Mouse (Mus musculus) embryonic facial prominence, embryonic 15.5 days (tissue): ENCODE data around the gene B3galnt1. TPM values are rescaled to one million over a fixed set of nuclear protein-coding genes. Genes with fewer than 3 reads are reported as not detected.

Experiments
- ATAC-seq: fragments of 200-750 bp; cut with Nextera tagmentation; 2 replicates; pipeline ENCODE4 v1.8.0; 2017; ENCODE audit warnings: low read depth, moderate TSS enrichment; ENCODE audit not compliant: insufficient number of reproducible peaks, low FRiP score, low TSS enrichment
- H3K27ac ChIP-seq: fragments of 300-500 bp; sonication (generic); replicated peaks from 2 replicates; pipeline ENCODE4 v1.5.1; 2015; ENCODE audit warnings: mild to moderate bottlenecking, inconsistent platforms
- H3K27me3 ChIP-seq: fragments of 300-500 bp; sonication (generic); 2 replicates; pipeline ENCODE4 v1.6.1; 2015; ENCODE audit warnings: inconsistent platforms
- H3K36me3 ChIP-seq: fragments of 300-500 bp; sonication (generic); 2 replicates; pipeline ENCODE4 v1.6.1; 2015; ENCODE audit warnings: mild to moderate bottlenecking, inconsistent platforms
- H3K4me1 ChIP-seq: fragments of 300-500 bp; sonication (generic); 2 replicates; pipeline ENCODE4 v1.6.1; 2015; ENCODE audit warnings: inconsistent platforms
- H3K4me2 ChIP-seq: fragments of 300-500 bp; sonication (generic); replicated peaks from 2 replicates; pipeline ENCODE4 v1.6.1; 2015; ENCODE audit warnings: mild to moderate bottlenecking, inconsistent platforms
- H3K4me3 ChIP-seq: fragments of 300-500 bp; sonication (generic); replicated peaks from 2 replicates; pipeline ENCODE4 v1.5.1; 2015; ENCODE audit warnings: mild to moderate bottlenecking, inconsistent platforms
- H3K9ac ChIP-seq: fragments of 300-500 bp; sonication (generic); 2 replicates; pipeline ENCODE4 v1.6.1; 2015; ENCODE audit warnings: inconsistent platforms
- H3K9me3 ChIP-seq: fragments of 300-500 bp; sonication (generic); replicated peaks from 2 replicates; pipeline ENCODE4 v1.6.1; 2016; ENCODE audit warnings: inconsistent platforms
- WGBS: fragments of 180-500 bp; shearing (Covaris S2); methylation state at CpG from one replicate; pipeline ENCODE4 v1.1.7; 2015; 5-methylcytosine and 5-hydroxymethylcytosine counted together
- polyA plus RNA-seq: library from polyadenylated mRNA; unstranded; fragments of >200 nt; fragmentation: Nextera tagmentation; extraction: Ambion mirVana; gene quantifications from 2 replicates; pipeline ENCODE4 v1.2.1, GENCODE M21; 2015

The B3galnt1 gene
- polyA plus RNA-seq, 1 experiment from 2014 or later: 35.5 TPM

DNA sequence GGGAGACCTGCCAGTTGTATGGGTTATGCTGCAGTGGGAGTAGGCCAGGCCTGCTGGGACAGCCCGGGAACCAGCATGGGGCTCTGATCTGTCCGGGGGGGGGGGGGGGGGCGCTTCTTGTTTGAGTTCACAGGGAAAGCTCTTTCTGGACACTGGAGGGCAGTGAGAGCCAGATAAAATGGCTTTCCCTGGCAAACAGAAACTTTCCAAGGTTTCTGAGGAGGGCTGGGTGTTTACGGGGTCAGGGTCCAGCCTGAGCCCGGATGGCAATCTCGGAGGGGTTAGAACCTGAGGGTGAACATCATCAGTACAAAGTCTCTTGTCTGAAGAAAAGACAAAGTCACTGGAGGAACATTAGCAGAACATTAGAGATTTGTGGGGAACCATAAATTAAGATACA lies 35.4 kb downstream of the B3galnt1 start:
- no peaks in the 10 kb centered on the region for H3K9me3 ChIP-seq
- WGBS: 80% methylated on average over 6 of the region's 6 CpGs

DNA sequence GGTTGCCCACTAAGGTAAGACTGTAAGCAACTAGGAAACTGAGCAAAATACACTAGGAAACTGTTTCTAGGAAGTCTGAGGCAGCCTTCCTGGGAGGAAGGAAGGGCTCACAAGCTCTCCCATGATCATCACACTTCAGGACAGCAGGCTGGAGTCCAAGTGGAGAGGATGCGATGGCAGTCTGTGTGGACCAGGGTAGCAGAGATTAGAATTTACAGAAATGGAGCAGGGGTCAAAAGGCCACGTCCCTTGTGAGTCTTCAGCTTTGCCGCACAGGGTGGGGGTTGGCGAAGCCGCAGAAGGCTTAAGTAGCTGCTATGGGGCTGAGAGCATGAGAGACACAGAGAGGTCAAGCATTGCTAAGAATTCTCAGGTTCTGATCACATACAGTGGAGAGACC lies 37.1 kb downstream of the B3galnt1 start:
- 66% methylated on average over 5 of the region's 5 CpGs for WGBS

More for the DNA sequence above, 35.4 kb downstream of the B3galnt1 start:
- H3K4me2 ChIP-seq: no peak overlapping the region
- H3K27ac ChIP-seq: no peak overlapping the region
- no peak overlapping the region for H3K4me3 ChIP-seq
- H3K27me3 ChIP-seq: no peaks in the 10 kb centered on the region
- no peaks in the 10 kb centered on the region for H3K36me3 ChIP-seq
- no peak for ATAC-seq
- H3K9ac ChIP-seq: no peak overlapping the region
- peaks cover 2% of the 10 kb centered on the region; the same call in 1 of the 2 replicates for H3K4me1 ChIP-seq

DNA sequence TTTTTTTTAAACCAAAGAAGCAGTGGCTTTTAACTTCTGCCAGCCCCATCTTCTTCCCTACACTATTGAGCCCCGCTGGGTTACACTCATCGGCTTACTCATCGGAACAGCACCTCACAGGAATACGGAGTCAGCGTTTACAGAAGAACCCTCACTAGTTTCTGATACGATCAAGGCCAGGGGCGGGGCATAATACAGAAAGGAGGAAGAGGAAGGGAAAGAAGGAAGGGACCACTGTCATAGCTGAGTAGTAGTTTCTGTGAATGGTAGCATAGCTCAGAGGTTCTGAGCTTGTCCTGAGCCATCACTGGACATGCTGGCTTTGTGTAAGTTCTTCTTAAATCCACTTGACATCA lies 38.8 kb downstream of the B3galnt1 start:
- Histone ChIP-seq H3K4me2 (no peak overlapping the region), H3K4me1 (peaks cover 3% of the 10 kb centered on the region; the same call in 1 of the 2 replicates), H3K36me3 (no peaks in the 10 kb centered on the region), H3K9me3 (no peaks in the 10 kb centered on the region), H3K9ac (no peak overlapping the region), H3K27me3 (no peaks in the 10 kb centered on the region), H3K4me3 (no peak overlapping the region), H3K27ac (no peak overlapping the region)
- no peak for ATAC-seq
- 72% methylated on average over 7 of the region's 7 CpGs for WGBS

More for the DNA sequence above, 37.1 kb downstream of the B3galnt1 start:
- H3K9me3 ChIP-seq: no peaks in the 10 kb centered on the region
- no peak overlapping the region for H3K9ac ChIP-seq
- ATAC-seq: no peak
- no peaks in the 10 kb centered on the region for H3K27me3 ChIP-seq
- peaks cover 3% of the 10 kb centered on the region; the same call in 1 of the 2 replicates for H3K4me1 ChIP-seq
- H3K36me3 ChIP-seq: no peaks in the 10 kb centered on the region
- no peak overlapping the region for H3K4me3 ChIP-seq
- no peak overlapping the region for H3K27ac ChIP-seq
- H3K4me2 ChIP-seq: no peak overlapping the region

DNA sequence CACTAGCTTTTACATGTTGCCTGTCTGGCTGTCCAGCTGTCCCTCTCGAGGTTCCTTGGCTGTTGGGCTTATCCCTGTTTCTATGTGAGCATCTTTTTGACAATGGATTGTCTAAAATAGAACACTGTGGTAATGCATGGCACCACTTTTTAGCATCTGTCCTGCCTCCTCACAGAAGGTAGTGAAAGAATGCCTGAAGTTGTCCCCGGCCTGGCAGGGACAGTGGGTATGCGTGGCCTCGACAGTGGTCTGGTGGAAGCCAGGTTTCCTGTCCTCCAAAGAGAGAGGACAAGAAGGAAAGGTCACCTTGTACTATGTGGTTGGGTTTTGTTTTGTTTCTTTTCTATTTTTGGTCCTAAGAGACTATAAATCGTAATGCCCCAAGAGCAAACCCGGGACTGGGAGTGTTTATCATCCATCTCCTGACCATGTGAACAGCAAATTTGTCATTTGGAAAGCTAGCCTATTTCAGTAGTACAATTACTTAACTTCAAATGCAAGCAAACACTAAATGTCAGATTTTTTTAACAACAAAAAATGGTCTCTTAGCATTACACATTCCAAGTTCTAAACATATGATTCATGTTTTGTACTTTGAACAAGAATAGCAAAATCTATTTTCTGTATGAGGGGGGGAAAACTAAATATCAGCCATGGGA lies 39.3 kb downstream of the B3galnt1 start:
- no peak overlapping the region for H3K4me3 ChIP-seq
- no peak overlapping the region for H3K9ac ChIP-seq
- H3K4me1 ChIP-seq: peaks cover 3% of the 10 kb centered on the region; the same call in 1 of the 2 replicates
- no peaks in the 10 kb centered on the region for H3K9me3 ChIP-seq
- ATAC-seq: no peak
- no peak overlapping the region for H3K4me2 ChIP-seq
- H3K27me3 ChIP-seq: no peaks in the 10 kb centered on the region
- no peaks in the 10 kb centered on the region for H3K36me3 ChIP-seq
- WGBS: 80% methylated on average over 6 of the region's 6 CpGs
- no peak overlapping the region for H3K27ac ChIP-seq

DNA sequence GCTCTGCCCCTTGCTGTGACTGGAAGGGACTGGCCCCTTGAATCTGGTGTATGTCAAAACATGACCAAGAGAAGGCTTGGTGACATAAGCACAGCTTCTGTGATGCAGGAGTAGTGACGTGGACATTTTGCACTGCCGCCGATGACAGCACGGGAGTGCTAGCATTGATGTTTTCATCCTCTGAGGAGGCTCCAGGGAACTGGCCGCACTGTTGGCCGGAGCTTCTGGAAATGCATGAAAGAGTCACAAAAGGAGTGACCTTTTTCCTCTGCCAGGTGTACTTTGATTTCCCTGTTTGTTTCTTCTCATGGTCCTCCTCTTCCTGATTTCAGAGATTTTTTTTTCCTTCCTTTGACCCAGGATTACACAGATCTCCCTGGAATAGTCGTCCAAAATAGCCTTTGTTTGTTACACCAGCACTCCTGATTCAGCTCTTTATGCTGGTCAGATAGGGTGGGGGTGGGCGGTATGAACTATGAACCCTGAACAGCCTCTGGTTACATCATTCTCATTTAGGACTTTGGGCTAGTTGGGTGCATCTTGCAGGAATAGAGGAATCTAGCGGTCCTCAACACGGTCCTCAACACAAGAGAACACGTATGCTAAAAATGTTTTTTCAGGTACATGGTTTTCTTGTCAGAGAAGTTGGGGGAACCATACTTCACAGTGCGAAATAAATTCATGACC lies 42.5 kb downstream of the B3galnt1 start:
- no peaks in the 10 kb centered on the region for H3K9me3 ChIP-seq
- no peak overlapping the region for H3K27ac ChIP-seq
- no peak overlapping the region for H3K4me2 ChIP-seq
- no peaks in the 10 kb centered on the region for H3K36me3 ChIP-seq
- WGBS: 83% methylated on average over 12 of the region's 12 CpGs
- ATAC-seq: no peak
- no peaks in the 10 kb centered on the region for H3K27me3 ChIP-seq
- no peak overlapping the region for H3K9ac ChIP-seq
- H3K4me3 ChIP-seq: no peak overlapping the region
- H3K4me1 ChIP-seq: peaks cover 3% of the 10 kb centered on the region; the same call in 1 of the 2 replicates

DNA sequence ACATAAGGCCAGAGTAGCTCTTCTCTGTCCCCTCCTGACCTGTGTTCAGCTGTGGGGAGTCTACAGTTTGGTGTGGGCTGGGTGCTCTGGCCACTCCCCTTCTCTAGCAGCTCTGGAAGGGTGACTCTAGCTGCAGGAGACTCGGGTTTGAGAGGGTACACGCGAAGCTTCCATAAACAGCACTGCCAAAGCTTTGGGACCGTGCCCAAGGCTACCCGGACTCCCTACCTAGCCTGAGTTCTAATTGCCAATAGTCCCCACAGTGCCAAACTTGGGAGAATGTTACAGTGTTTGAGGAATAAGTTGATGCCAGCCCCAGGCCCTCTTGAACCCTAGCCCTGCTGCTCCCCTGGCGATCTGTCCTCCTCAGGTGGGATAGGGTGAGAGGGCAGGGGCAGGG lies 43.2 kb downstream of the B3galnt1 start:
- Histone ChIP-seq H3K27ac (no peak overlapping the region), H3K9ac (no peak overlapping the region), H3K9me3 (no peaks in the 10 kb centered on the region), H3K4me3 (no peak overlapping the region), H3K4me2 (no peak overlapping the region), H3K27me3 (no peaks in the 10 kb centered on the region), H3K36me3 (no peaks in the 10 kb centered on the region), H3K4me1 (peaks cover 3% of the 10 kb centered on the region; the same call in 1 of the 2 replicates)
- ATAC-seq: no peak
- WGBS: 84% methylated on average over 6 of the region's 6 CpGs

DNA sequence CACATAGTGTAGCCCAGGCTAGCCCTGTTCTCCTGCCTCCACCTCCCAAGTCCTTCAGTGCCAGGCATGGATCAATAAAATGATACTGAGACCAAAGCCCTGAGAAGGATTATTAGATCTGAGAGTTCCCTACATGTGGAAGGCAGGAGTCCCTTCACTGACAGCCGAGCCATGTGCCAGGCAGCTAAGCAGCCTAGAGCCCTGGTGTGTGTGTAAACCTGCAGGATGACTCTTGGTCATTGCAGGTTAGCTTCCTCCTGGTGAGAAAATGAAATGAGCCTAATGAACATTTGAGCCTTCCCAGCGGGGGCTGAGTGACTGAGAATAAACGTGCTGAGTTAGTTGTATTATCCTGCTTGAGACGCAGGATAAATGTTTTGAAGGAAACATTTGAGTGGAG lies 49.2 kb downstream of the B3galnt1 start:
- ATAC-seq: no peak
- no peaks in the 10 kb centered on the region for H3K36me3 ChIP-seq
- peaks cover 3% of the 10 kb centered on the region; the same call in 1 of the 2 replicates for H3K4me1 ChIP-seq
- no peak overlapping the region for H3K9ac ChIP-seq
- WGBS: 82% methylated on average over 4 of the region's 4 CpGs
- no peak overlapping the region for H3K27ac ChIP-seq
- H3K27me3 ChIP-seq: no peaks in the 10 kb centered on the region
- H3K4me2 ChIP-seq: no peak overlapping the region
- H3K4me3 ChIP-seq: no peak overlapping the region
- no peaks in the 10 kb centered on the region for H3K9me3 ChIP-seq

DNA sequence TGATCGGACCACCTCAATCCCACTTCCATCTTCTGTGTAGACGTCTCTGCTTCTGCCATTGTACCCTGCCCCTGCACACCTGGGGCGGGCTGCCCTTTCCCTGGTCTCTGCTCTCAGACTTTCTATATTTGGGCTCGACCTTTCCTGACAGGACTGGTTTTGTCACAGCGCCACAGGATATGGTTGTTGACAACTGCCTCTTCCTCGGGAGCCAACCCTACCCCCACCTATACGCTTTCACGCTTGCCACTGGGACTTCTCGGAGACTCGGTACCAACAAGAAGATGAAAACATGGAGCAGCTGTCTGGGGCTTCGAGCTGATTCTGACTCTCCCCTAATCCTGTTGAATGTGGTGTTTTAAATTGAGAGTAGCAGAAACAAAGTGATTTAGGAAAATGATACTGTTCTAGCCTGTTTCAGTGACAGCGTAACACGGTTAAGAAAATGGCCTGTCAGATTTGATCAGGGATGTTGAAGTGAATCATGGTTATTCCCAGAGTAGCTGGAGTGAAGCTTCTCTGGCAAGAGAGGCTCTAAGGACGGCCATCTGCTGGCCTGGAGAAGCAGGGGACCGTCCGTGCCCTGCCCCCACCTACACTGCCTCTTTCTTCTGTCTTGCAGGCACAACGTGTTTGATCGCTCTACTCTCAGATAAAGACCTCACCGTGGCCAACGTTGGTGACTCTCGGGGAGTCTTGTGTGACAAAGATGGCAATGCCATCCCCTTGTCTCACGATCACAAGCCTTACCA lies 49.9 kb downstream of the B3galnt1 start:
- 0 out of 2 replicates have a peak, but pooled peaks have one; percentile 22 for ATAC-seq
- Histone ChIP-seq H3K27ac (no peak overlapping the region), H3K27me3 (no peaks in the 10 kb centered on the region), H3K9ac (no peak overlapping the region), H3K36me3 (no peaks in the 10 kb centered on the region), H3K9me3 (no peaks in the 10 kb centered on the region), H3K4me1 (peaks cover 3% of the 10 kb centered on the region; the same call in 1 of the 2 replicates), H3K4me2 (no peak overlapping the region), H3K4me3 (no peak overlapping the region)
- WGBS: 62% methylated on average over 22 of the region's 22 CpGs

DNA sequence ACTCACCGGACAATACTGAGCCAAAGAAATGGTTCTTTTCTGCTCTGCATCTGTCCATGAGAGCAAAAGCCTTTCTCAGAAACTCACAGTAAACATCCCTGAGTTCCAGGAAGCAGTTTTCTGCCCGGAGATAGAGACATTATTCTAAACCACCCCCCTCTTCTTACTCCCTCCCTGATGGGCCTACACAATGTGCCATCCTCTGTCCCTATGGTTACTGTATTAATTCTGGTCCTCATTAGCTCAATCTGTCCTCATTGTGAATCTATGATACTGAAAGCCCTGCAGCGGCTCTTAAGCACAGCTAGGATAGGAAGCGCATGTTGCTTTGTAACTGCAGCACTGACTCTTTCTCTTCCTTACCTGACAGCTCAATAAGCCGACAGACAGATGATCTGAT lies 53.7 kb downstream of the B3galnt1 start:
- WGBS: 76% methylated on average over 5 of the region's 5 CpGs
- no peak overlapping the region for H3K9ac ChIP-seq
- no peak overlapping the region for H3K27ac ChIP-seq
- ATAC-seq: no peak
- H3K4me3 ChIP-seq: no peak overlapping the region
- H3K36me3 ChIP-seq: no peaks in the 10 kb centered on the region
- no peak overlapping the region for H3K4me2 ChIP-seq
- no peaks in the 10 kb centered on the region for H3K9me3 ChIP-seq
- no peaks in the 10 kb centered on the region for H3K27me3 ChIP-seq
- peaks cover 3% of the 10 kb centered on the region; the same call in 1 of the 2 replicates for H3K4me1 ChIP-seq

DNA sequence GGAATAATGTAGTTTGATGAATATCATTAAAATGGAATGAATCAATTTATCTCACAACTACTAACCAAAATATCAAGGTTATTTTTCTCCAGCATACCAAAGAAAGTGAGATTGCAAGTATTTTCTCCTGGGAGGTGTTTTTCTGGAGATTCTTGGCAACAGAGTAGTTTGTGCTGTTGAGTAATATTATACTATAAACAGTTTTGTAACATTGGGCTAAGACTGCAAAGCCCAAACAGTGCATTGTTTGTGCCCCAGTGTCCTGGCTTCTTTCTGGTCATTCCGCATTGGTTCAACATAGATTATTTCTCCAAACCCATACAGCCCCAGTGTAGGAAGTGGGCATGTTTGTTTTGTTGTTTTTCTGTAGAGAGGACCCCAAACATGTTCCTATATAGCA lies 55.0 kb downstream of the B3galnt1 start:
- Histone ChIP-seq H3K9ac (no peak overlapping the region), H3K4me3 (no peak overlapping the region), H3K4me1 (peaks cover 2% of the 10 kb centered on the region; the same call in 1 of the 2 replicates), H3K36me3 (no peaks in the 10 kb centered on the region), H3K27me3 (no peaks in the 10 kb centered on the region), H3K9me3 (no peaks in the 10 kb centered on the region), H3K4me2 (no peak overlapping the region), H3K27ac (no peak overlapping the region)
- ATAC-seq: no peak
- 88% methylated on average over 1 of the region's 1 CpGs for WGBS

DNA sequence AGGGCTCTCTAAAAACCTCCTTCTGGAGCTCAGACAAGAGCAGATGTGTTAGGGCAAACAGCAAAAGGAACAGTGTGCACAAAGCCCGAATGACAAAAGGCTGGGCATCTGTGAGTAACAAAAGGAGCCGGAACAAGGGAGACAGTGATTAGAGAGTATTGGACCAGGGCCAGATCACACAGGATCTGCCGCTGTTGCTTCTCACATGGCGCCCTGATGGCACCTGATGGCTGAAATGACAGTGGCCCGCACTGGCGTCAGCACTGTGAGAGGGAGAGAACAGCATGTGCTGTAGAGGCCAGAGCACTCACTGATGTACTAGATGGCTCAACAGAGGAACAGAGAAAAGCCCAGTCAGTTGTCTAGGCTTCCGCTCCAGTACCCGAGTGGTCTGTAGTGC lies 55.8 kb downstream of the B3galnt1 start:
- Histone ChIP-seq H3K9ac (no peak overlapping the region), H3K4me2 (no peak overlapping the region), H3K9me3 (no peaks in the 10 kb centered on the region), H3K4me1 (no peaks in the 10 kb centered on the region), H3K27ac (no peak overlapping the region), H3K27me3 (no peaks in the 10 kb centered on the region), H3K4me3 (no peak overlapping the region), H3K36me3 (no peaks in the 10 kb centered on the region)
- ATAC-seq: no peak
- 78% methylated on average over 8 of the region's 8 CpGs for WGBS
